Mouse (Mus musculus) forebrain, embryonic 15.5 days (tissue): ENCODE data around the gene St7. TPM values are rescaled to one million over a fixed set of nuclear protein-coding genes. Genes with fewer than 3 reads are reported as not detected.

Experiments used
- ATAC-seq: fragments of 200-750 bp; cut with Nextera tagmentation; replicated peaks from 2 replicates; pipeline ENCODE4 v1.8.0; 2017; ENCODE audit warnings: mild to moderate bottlenecking, moderate TSS enrichment, moderate library complexity
- H3K27ac ChIP-seq: fragments of 300-500 bp; sonication (generic); replicated peaks from 2 replicates; pipeline ENCODE4 v1.5.1; 2015; ENCODE audit warnings: mild to moderate bottlenecking, inconsistent platforms
- H3K27me3 ChIP-seq: fragments of 300-500 bp; sonication (generic); 2 replicates; pipeline ENCODE4 v1.6.1; 2015; ENCODE audit warnings: inconsistent platforms
- H3K36me3 ChIP-seq: fragments of 300-500 bp; sonication (generic); 2 replicates; pipeline ENCODE4 v1.6.1; 2015; ENCODE audit warnings: mild to moderate bottlenecking, inconsistent platforms
- H3K4me1 ChIP-seq: fragments of 300-500 bp; sonication (generic); 2 replicates; pipeline ENCODE4 v1.6.1; 2015; ENCODE audit warnings: inconsistent platforms
- H3K4me2 ChIP-seq: fragments of 300-500 bp; sonication (generic); replicated peaks from 2 replicates; pipeline ENCODE4 v1.6.1; 2015; ENCODE audit warnings: mild to moderate bottlenecking, inconsistent platforms
- H3K4me3 ChIP-seq: fragments of 300-500 bp; sonication (generic); 2 replicates; pipeline ENCODE4 v1.5.1; 2015; ENCODE audit warnings: mild to moderate bottlenecking, inconsistent platforms
- H3K9ac ChIP-seq: fragments of 300-500 bp; sonication (generic); replicated peaks from 2 replicates; pipeline ENCODE4 v1.6.1; 2015; ENCODE audit warnings: mild to moderate bottlenecking, inconsistent platforms
- H3K9me3 ChIP-seq: fragments of 300-500 bp; sonication (generic); 2 replicates; pipeline ENCODE4 v1.6.1; 2016; ENCODE audit warnings: inconsistent platforms
- WGBS: fragments of 180-500 bp; shearing (Covaris S2); methylation state at CpG from one replicate; pipeline ENCODE4 v1.1.7; 2015; ENCODE audit warnings: mixed read lengths; 5-methylcytosine and 5-hydroxymethylcytosine counted together
- polyA plus RNA-seq: library from polyadenylated mRNA; unstranded; fragments of >200 nt; fragmentation: Nextera tagmentation; extraction: Ambion mirVana; gene quantifications from 2 replicates; pipeline ENCODE4 v1.2.1, GENCODE M21; 2015

St7 gene
- 61.3 and 68.2 TPM in 2 replicates for polyA plus RNA-seq

- WGBS, result 83% methylated on average over 7 of the region's 7 CpGs
- Histone ChIP-seq H3K9me3 (no peaks in the 10 kb centered on the region), H3K27me3 (no peaks in the 10 kb centered on the region), H3K36me3 (no peaks in the 10 kb centered on the region), H3K4me3 (peak within 1 kb of the TSS; percentile 74), H3K9ac (peak within 1 kb of the TSS; percentile 66), H3K27ac (peak within 1 kb of the TSS; percentile 77), H3K4me2 (peak within 1 kb of the TSS; percentile 94), H3K4me1 (peaks cover 22% of the 10 kb centered on the region)
- no peak for ATAC-seq
Observed at GRCm38 (mm10) chr6:17692647-17693046, at the start of gene St7. Gene St7 (plus strand): TSS chr6:17692933.

DNA sequence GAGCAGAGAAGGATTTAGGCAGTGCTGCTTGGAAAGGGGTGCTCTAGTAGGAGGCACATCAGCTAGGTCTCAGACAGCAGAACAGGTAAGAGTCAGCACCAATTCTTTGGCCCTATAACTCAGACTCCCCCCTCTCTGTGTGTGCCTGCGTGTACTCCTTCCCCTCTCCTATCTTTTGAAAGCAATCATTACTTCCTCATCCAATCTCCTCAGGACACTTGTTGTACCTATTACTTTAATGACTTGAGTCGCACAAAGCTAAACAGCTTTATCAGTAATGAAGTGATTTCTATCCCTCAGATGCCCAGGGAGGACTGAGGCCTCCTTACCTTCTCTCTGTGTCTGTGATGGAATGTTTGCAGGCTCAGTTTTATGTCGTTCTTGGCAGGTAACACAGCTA is 46.6 kb upstream of the St7 start:
- Histone ChIP-seq H3K4me2 (no peak overlapping the region), H3K36me3 (peaks cover 20% of the 10 kb centered on the region), H3K4me3 (no peak overlapping the region), H3K9ac (no peak overlapping the region), H3K9me3 (no peaks in the 10 kb centered on the region), H3K27me3 (no peaks in the 10 kb centered on the region), H3K27ac (no peak overlapping the region), H3K4me1 (no peaks in the 10 kb centered on the region)
- ATAC-seq, result no peak
- 74% methylated on average over 3 of the region's 3 CpGs for WGBS

GRCm38 (mm10) chr6:17652132-17652531 is 40.6 kb upstream of the St7 start:
- Histone ChIP-seq H3K9ac (no peak overlapping the region), H3K27me3 (no peaks in the 10 kb centered on the region), H3K27ac (no peak overlapping the region), H3K36me3 (peaks cover 33% of the 10 kb centered on the region), H3K9me3 (no peaks in the 10 kb centered on the region), H3K4me3 (no peak overlapping the region), H3K4me1 (peaks cover 4% of the 10 kb centered on the region), H3K4me2 (no peak overlapping the region)
- 91% methylated on average over 2 of the region's 2 CpGs for WGBS
- no peak for ATAC-seq

GRCm38 (mm10) chr6:17655080-17655479 is 37.7 kb upstream of the St7 start:
- no peak overlapping the region for H3K9ac ChIP-seq
- no peak overlapping the region for H3K27ac ChIP-seq
- ATAC-seq, result no peak
- H3K36me3 ChIP-seq, result peaks cover 22% of the 10 kb centered on the region
- WGBS, result 95% methylated on average over 2 of the region's 2 CpGs
- no peaks in the 10 kb centered on the region for H3K27me3 ChIP-seq
- H3K4me1 ChIP-seq, result peaks cover 4% of the 10 kb centered on the region
- no peaks in the 10 kb centered on the region for H3K9me3 ChIP-seq
- no peak overlapping the region for H3K4me3 ChIP-seq
- no peak overlapping the region for H3K4me2 ChIP-seq

DNA sequence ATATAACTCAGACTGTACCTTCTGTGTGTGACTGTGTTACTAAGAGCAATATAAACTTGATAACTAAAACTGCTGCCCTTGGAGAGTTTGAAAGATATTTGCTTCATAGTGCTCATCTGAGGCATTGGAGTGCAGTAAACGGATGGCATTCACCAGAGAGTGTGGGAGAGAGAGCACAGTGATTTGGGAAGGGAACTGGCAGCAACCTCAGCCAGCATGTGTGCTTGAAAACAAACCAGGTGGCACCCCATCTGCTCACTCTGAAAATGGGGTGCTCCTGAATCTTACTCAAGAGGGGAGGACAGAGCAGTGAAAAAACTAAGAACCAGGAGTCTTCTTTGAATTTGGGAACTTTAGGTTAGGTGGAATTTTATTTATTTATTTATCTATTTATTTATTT is 35.4 kb upstream of the St7 start:
- H3K9me3 ChIP-seq, result no peaks in the 10 kb centered on the region
- H3K4me1 ChIP-seq, result peaks cover 4% of the 10 kb centered on the region
- no peak overlapping the region for H3K27ac ChIP-seq
- H3K27me3 ChIP-seq, result no peaks in the 10 kb centered on the region
- peak; percentile 88 for ATAC-seq
- peaks cover 25% of the 10 kb centered on the region for H3K36me3 ChIP-seq
- no peak overlapping the region for H3K4me3 ChIP-seq
- no peak overlapping the region for H3K4me2 ChIP-seq
- WGBS, result 65% methylated on average over 1 of the region's 1 CpGs
- no peak overlapping the region for H3K9ac ChIP-seq

DNA sequence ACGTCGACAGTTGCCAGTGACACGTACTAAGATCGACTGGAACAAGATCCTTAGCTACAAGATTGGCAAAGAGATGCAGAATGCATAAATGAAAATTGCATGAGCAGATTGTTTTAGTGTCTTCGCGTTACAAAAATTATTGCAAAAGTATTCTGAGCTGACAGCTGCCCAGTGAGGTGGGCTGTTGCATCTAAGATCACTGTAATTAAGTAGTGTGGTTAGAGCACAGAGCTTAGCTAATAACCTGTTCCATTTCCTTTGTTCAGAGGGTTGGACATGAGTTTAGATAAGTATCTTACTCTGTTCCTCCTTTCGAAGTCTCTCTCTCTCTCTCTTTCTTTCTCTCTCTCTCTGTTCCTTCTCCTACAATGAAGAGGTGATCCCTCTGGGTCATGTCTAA is 27.4 kb upstream of the St7 start:
- no peak for ATAC-seq
- no peaks in the 10 kb centered on the region for H3K27me3 ChIP-seq
- WGBS, result 74% methylated on average over 7 of the region's 7 CpGs
- no peak overlapping the region for H3K4me3 ChIP-seq
- H3K4me2 ChIP-seq, result no peak overlapping the region
- peaks cover 54% of the 10 kb centered on the region for H3K36me3 ChIP-seq
- H3K9ac ChIP-seq, result no peak overlapping the region
- H3K27ac ChIP-seq, result peak overlapping the region; percentile 34; the same call in 1 of the 2 replicates
- no peaks in the 10 kb centered on the region for H3K9me3 ChIP-seq
- H3K4me1 ChIP-seq, result no peaks in the 10 kb centered on the region

- ATAC-seq, result no peak
- H3K4me3 ChIP-seq, result no peak overlapping the region
- H3K4me1 ChIP-seq, result no peaks in the 10 kb centered on the region
- no peaks in the 10 kb centered on the region for H3K9me3 ChIP-seq
- no peak overlapping the region for H3K27ac ChIP-seq
- no peak overlapping the region for H3K4me2 ChIP-seq
- no peak overlapping the region for H3K9ac ChIP-seq
- H3K36me3 ChIP-seq, result peaks cover 49% of the 10 kb centered on the region
- H3K27me3 ChIP-seq, result no peaks in the 10 kb centered on the region
Observed at GRCm38 (mm10) chr6:17666024-17666423, 26.7 kb upstream of the St7 start.

GRCm38 (mm10) chr6:17667813-17668212 is 24.9 kb upstream of the St7 start:
- Histone ChIP-seq H3K9ac (no peak overlapping the region), H3K36me3 (peaks cover 36% of the 10 kb centered on the region), H3K4me1 (no peaks in the 10 kb centered on the region), H3K9me3 (no peaks in the 10 kb centered on the region), H3K27me3 (no peaks in the 10 kb centered on the region), H3K4me2 (no peak overlapping the region), H3K27ac (no peak overlapping the region), H3K4me3 (no peak overlapping the region)
- 96% methylated on average over 3 of the region's 3 CpGs for WGBS
- no peak for ATAC-seq

DNA sequence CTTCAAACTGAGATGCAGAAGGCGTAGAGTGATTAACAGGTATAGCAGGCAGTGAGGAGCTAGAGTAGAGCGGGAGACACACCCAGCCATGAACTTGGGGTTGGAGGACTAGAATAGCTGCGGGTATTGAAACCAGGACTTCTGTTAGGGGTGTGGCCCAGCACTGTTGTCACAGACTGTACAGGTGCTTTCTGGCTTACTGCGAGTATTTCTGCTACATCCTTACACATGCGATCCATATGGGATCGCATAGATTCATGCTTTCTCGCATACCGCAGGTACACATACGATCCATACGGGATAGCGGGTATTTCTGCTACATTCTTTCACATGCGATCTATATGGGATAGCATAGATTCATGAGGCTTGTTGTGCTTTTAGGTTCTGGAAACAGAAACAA is 24.4 kb upstream of the St7 start:
- Histone ChIP-seq H3K4me1 (no peaks in the 10 kb centered on the region), H3K9me3 (no peaks in the 10 kb centered on the region), H3K27ac (no peak overlapping the region), H3K9ac (no peak overlapping the region), H3K27me3 (no peaks in the 10 kb centered on the region), H3K4me3 (no peak overlapping the region), H3K4me2 (no peak overlapping the region), H3K36me3 (peaks cover 31% of the 10 kb centered on the region)
- WGBS, result 97% methylated on average over 12 of the region's 12 CpGs
- ATAC-seq, result no peak

GRCm38 (mm10) chr6:17669826-17670225 is 22.9 kb upstream of the St7 start:
- no peak for ATAC-seq

DNA sequence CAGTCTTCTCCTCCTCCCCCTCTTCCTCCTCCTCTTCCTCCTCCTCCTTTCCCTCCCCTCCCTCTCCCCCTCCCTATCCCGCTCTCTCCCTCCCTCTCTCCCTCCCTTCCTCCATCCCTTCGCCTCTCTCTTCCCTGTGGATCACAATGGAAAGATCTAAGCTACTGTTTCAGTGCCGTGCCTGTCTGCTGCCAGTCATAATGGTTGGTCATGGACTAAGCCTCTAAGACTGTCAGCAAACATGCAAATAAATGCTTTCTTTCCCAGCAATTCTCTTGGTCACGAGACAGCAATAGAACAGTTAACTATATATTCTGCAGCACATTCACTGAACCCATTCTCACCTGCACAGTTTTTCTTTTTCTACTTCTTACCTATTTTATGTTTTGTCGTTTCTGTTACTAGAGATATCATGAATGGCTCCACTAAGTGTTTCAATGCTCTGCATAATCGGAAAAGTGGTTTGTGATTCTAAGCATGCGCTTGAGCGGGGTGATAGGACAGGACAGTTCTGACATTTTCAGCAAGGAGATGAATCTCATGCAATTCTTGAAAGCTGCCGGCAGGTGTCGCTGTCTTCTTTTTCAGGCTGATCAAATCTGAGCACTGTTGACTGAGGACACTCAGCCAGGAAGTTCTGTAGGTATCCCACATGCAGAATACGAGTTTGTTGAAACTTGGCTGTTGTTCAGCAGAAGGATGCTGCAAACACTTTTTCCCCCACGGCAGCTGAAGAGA is 17.5 kb upstream of the St7 start:
- H3K27me3 ChIP-seq, result no peaks in the 10 kb centered on the region
- H3K4me1 ChIP-seq, result no peaks in the 10 kb centered on the region
- no peak overlapping the region for H3K9ac ChIP-seq
- no peaks in the 10 kb centered on the region for H3K9me3 ChIP-seq
- 21% methylated on average over 12 of the region's 12 CpGs for WGBS
- peak; percentile 65 for ATAC-seq
- no peak overlapping the region for H3K27ac ChIP-seq
- no peaks in the 10 kb centered on the region for H3K36me3 ChIP-seq
- no peak overlapping the region for H3K4me3 ChIP-seq
- no peak overlapping the region for H3K4me2 ChIP-seq

More at GRCm38 (mm10) chr6:17669826-17670225, 22.9 kb upstream of the St7 start:
- Histone ChIP-seq H3K4me3 (no peak overlapping the region), H3K36me3 (peaks cover 20% of the 10 kb centered on the region), H3K9ac (no peak overlapping the region), H3K4me1 (no peaks in the 10 kb centered on the region), H3K4me2 (no peak overlapping the region), H3K9me3 (no peaks in the 10 kb centered on the region), H3K27me3 (no peaks in the 10 kb centered on the region), H3K27ac (no peak overlapping the region)
- WGBS, result 73% methylated on average over 2 of the region's 2 CpGs

GRCm38 (mm10) chr6:17677008-17677407 is 15.7 kb upstream of the St7 start:
- Histone ChIP-seq H3K27ac (no peak overlapping the region), H3K36me3 (no peaks in the 10 kb centered on the region), H3K4me1 (no peaks in the 10 kb centered on the region), H3K4me2 (no peak overlapping the region), H3K4me3 (no peak overlapping the region), H3K9me3 (peaks cover 3% of the 10 kb centered on the region; the same call in 1 of the 2 replicates), H3K9ac (no peak overlapping the region), H3K27me3 (no peaks in the 10 kb centered on the region)
- WGBS, result 93% methylated on average over 2 of the region's 2 CpGs
- ATAC-seq, result no peak
